18 mouse cellular contexts compared by ENCODE assay signal in the genomic region with DNA sequence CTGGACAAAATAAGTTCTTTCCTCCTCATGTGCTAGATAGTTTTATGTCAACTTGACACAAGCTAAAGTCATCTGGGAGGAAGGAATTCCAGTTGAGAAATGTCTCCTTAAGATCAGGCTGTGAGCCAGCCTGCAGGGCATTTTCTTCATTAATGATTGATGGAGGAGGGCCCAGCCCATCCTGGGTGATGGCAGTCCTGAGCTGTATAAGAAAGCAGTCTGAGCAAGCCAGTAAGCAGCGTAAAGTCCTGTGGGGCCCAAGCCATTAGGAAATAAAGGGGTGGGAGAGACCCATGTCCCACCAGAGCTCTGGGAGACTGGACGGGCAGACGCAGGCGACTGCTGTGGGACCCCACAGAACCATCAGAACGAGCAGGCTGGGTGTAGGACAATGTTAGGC.
DNase-seq lines count a peak whose midpoint lies in the region; ATAC-seq and TF ChIP-seq lines count a peak whose summit lies in the region.
"Had no signal": no experiment of that assay in that cellular context is flagged by ENCODE, and none has a peak within 500 bp of the region (broad histone marks: within the 10 kb centered on the region; RNA-seq: fewer than 3 reads in every experiment).

No protein-coding gene starts in this region.

- H3K36me3 ChIP-seq in hindbrain, embryonic 11.5 days (ENCODE audit: control insufficient read depth, insufficient read depth, low read length): no peaks in the 10 kb centered on the region
- no peaks in the 10 kb centered on the region for H3K36me3 ChIP-seq in hindbrain, embryonic 13.5 days
- no peaks in the 10 kb centered on the region for H3K36me3 ChIP-seq in forebrain, postnatal 0 days (ENCODE audit: insufficient read depth)
- H3K36me3 ChIP-seq: liver, embryonic 15.5 days had no signal

- H3K27ac ChIP-seq in hindbrain, embryonic 11.5 days (ENCODE audit: low read depth, low read length): no peak overlapping the region
- no peak overlapping the region for H3K27ac ChIP-seq in hindbrain, embryonic 13.5 days
- H3K27ac ChIP-seq in forebrain, postnatal 0 days (ENCODE audit: low read depth, low read length): no peak overlapping the region
- H3K27ac ChIP-seq: liver, embryonic 15.5 days had no signal

- 64% methylated on average over 5 of the region's 5 CpGs for WGBS in hindbrain, embryonic 11.5 days
- WGBS in hindbrain, embryonic 13.5 days: 59% methylated on average over 5 of the region's 5 CpGs
- 82% methylated on average over 5 of the region's 5 CpGs for WGBS in forebrain, postnatal 0 days

- no peak overlapping the region for H3K9ac ChIP-seq in hindbrain, embryonic 11.5 days (ENCODE audit: low read depth, low read length)
- H3K9ac ChIP-seq in hindbrain, embryonic 13.5 days: no peak overlapping the region
- no peak overlapping the region for H3K9ac ChIP-seq in forebrain, postnatal 0 days
- H3K9ac ChIP-seq: liver, embryonic 15.5 days had no signal

- H3K4me2 ChIP-seq in hindbrain, embryonic 11.5 days (replicated peaks; ENCODE audit: low read depth, low read length): no peak overlapping the region
- H3K4me2 ChIP-seq in hindbrain, embryonic 13.5 days: no peak overlapping the region
- no peak overlapping the region for H3K4me2 ChIP-seq in forebrain, postnatal 0 days (ENCODE audit: low read depth)
- H3K4me2 ChIP-seq: heart, embryonic 11.5 days; liver, embryonic 15.5 days had no signal

- H3K27me3 ChIP-seq in hindbrain, embryonic 11.5 days (ENCODE audit: control insufficient read depth, insufficient read depth, low read length): no peaks in the 10 kb centered on the region
- H3K27me3 ChIP-seq in hindbrain, embryonic 13.5 days: no peaks in the 10 kb centered on the region
- H3K27me3 ChIP-seq in forebrain, postnatal 0 days (ENCODE audit: insufficient read depth, low read length): no peaks in the 10 kb centered on the region
- H3K27me3 ChIP-seq: CH12.LX; liver, embryonic 15.5 days had no signal

- TF ChIP-seq CTCF in forebrain, postnatal 0 days (IDR thresholded peaks at IDR 0.05; ENCODE audit: low read depth): no peak

- ATAC-seq in hindbrain, embryonic 11.5 days (ENCODE audit: low FRiP score): peak; percentile 54
- ATAC-seq in hindbrain, embryonic 13.5 days (ENCODE audit: low FRiP score): no peak
- ATAC-seq in forebrain, postnatal 0 days: no peak
- ATAC-seq: hindbrain, embryonic 16.5 days had no signal

- no peak overlapping the region for H3K4me3 ChIP-seq in hindbrain, embryonic 11.5 days (ENCODE audit: low read depth, low read length)
- no peak overlapping the region for H3K4me3 ChIP-seq in hindbrain, embryonic 13.5 days
- H3K4me3 ChIP-seq in forebrain, postnatal 0 days (ENCODE audit: low read depth, low read length): no peak overlapping the region
- H3K4me3 ChIP-seq: liver, embryonic 15.5 days had no signal

- DNase-seq in hindbrain, embryonic 11.5 days (ENCODE audit: low spot score): no peak
- DNase-seq in retina, postnatal 1 day: peak; percentile 0
- DNase-seq in retina, embryonic 14.5 days (ENCODE audit: low spot score): no peak
- DNase-seq in kidney, postnatal 10 days: peak; percentile 6
- DNase-seq in layer of hippocampus, adult 9-10 months (ENCODE audit: low spot score): no peak
- DNase-seq in left cerebral cortex, postnatal 4 days: no peak
- no peak for DNase-seq in forebrain, postnatal 0 days
- DNase-seq: adrenal gland, postnatal 25 days; cerebellum, adult 11-12 months; cerebellum, postnatal 14 days; heart, postnatal 14 days; spleen, adult 18-20 months; thymus, postnatal 36 days had no signal

- H3K9me3 ChIP-seq in hindbrain, embryonic 11.5 days (ENCODE audit: control insufficient read depth, low read length): no peaks in the 10 kb centered on the region
- no peaks in the 10 kb centered on the region for H3K9me3 ChIP-seq in hindbrain, embryonic 13.5 days
- H3K9me3 ChIP-seq in forebrain, postnatal 0 days (ENCODE audit: low read length): no peaks in the 10 kb centered on the region
- H3K9me3 ChIP-seq: liver, embryonic 15.5 days had no signal

- intact Hi-C loops in left cerebral cortex, postnatal 4 days (cut with DNase I): no loop called here

- H3K4me1 ChIP-seq in hindbrain, embryonic 11.5 days (replicated peaks; ENCODE audit: control insufficient read depth, insufficient read depth, low read length): no peaks in the 10 kb centered on the region
- H3K4me1 ChIP-seq in hindbrain, embryonic 13.5 days (replicated peaks): no peaks in the 10 kb centered on the region
- no peaks in the 10 kb centered on the region for H3K4me1 ChIP-seq in forebrain, postnatal 0 days (ENCODE audit: insufficient read depth)
- H3K4me1 ChIP-seq: liver, embryonic 15.5 days had no signal

Comparison
In these comparisons a context has a peak if more than half of its experiments do, and no peak if none do; other contexts are left out.
1. DNase-seq: peak in retina, postnatal 1 day (single experiment) and kidney, postnatal 10 days (single experiment); none in hindbrain, embryonic 11.5 days (single experiment), retina, embryonic 14.5 days (single experiment), layer of hippocampus, adult 9-10 months (single experiment), left cerebral cortex, postnatal 4 days (single experiment) and forebrain, postnatal 0 days (single experiment).